Mouse (Mus musculus): ENCODE data around the gene Pgam2.
A peak's percentile ranks its signal among the peaks of the same experiment; 100 is the strongest.

GRCm38 (mm10) chr11:5846639-5847345, 43.3 kb upstream of the Pgam2 start:
- TF ChIP-seq USF1 (IDR thresholded peaks at IDR 0.05; ENCODE audit: low read depth, low read length), result 0 out of 2 replicates have a peak, but pooled peaks have one; percentile 32
- TF ChIP-seq HCFC1 (IDR thresholded peaks at IDR 0.05; ENCODE audit: low read depth, low read length), result no peak
- TF ChIP-seq BHLHE40 (IDR thresholded peaks at IDR 0.05; ENCODE audit: borderline replicate concordance, low read depth, low read length), result no peak
- no peak for TF ChIP-seq CTCF (IDR thresholded peaks at IDR 0.05 in 2 of 3, conservative IDR thresholded peaks at IDR 0.05 in 1 of 3; ENCODE audit: control insufficient read depth in 1 of 3, insufficient read depth in 1 of 3, low read depth in 2 of 3, low read length in 3 of 3, poor library complexity in 1 of 3, severe bottlenecking in 1 of 3)
- no peak for TF ChIP-seq TAL1 (IDR thresholded peaks at IDR 0.05; ENCODE audit: low read length)
- TF ChIP-seq UBTF (IDR thresholded peaks at IDR 0.05; ENCODE audit: borderline replicate concordance, insufficient read depth, low read depth, low read length), result no peak
- TF ChIP-seq KAT2A (conservative IDR thresholded peaks at IDR 0.05; ENCODE audit: low read depth, low read length), result no peak
- no peak for TF ChIP-seq NELFE (IDR thresholded peaks at IDR 0.05; ENCODE audit: low read depth, low read length)
